Mouse (Mus musculus) lung, postnatal 14 days (tissue): Measurements from ENCODE around the gene Gm13889.
A peak's percentile ranks its signal among the peaks of the same experiment; 100 is the strongest.

Source experiments
- DNase-seq: peaks from one replicate; pipeline ENCODE4 v3.0.0; 2021

Gm13889 gene

GRCm38 (mm10) chr2:93956908-93957784 is at the start of gene Gm13889:
TSS of gene Gm13889 (minus strand) at chr2:93957201.
- DNase-seq: peak; percentile 90

- peak; percentile 95 for DNase-seq
Measured at GRCm38 (mm10) chr2:94002331-94002730, 45.3 kb upstream of the Gm13889 start.

DNA sequence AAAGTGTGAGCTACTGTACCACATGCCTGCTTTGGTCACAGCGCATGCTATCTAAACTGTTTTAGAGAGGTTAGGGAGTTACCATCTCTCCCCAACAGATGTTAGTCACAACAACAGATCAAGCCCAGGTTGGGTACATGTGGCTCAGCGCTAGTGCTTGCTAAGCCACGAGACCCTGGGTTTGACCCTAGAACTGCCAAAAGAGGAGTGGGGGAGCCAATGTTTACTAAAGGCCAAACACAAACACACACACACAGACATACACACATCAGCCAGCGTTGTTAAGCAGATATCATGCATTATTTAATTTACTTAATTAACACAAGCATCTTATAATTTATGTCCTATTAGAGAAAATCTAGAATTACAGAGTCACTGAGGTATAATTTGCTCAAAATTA is 44.9 kb upstream of the Gm13889 start:
- DNase-seq: no peak

GRCm38 (mm10) chr2:94001411-94001810 is 44.4 kb upstream of the Gm13889 start:
- peak; percentile 40 for DNase-seq

DNA sequence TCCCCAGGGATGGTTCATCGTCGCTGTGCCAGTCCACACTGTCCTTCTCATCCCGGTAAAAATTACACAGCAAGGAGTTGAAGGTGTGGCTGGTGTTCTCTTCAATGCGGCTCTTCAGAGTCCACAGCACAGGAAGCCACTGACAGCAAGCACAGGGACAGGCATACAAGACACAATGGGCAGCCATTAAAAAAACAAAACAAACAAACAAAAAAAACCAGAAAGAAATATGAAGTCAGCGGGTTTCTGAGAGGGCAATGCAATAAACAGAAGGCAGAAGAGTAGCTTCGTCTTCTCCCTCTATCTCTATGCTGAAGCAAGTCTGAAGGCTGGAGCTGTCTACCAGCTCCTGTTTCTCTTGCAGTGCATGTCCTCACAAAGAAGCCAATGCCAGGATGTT is 39.3 kb upstream of the Gm13889 start, which contains the start of gene Gm27027:
Gene Gm27027, minus strand, starts transcription at position 101 of the 400 bp plus-strand sequence.
- no peak for DNase-seq

- no peak for DNase-seq
Measured at GRCm38 (mm10) chr2:93992810-93993209, 35.8 kb upstream of the Gm13889 start.

DNA sequence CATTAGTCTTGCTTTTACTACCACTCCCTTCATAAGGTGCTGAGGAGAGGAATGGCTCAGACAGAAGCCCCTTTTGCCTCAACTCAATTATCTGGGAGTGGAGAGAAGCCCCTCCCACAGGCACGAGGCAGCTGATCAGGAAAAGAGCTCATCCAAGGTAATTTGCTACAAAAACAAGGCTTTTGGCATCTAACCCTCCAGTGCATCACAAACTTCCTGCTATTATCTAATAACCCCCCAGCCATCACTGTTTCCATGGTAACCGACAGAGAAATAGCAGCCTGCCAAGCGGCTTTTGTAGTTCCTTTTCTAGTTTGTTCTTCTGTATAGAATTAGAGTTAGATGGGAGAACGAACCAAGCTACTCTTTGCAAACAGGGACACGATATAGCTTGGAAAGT is 35.3 kb upstream of the Gm13889 start:
- DNase-seq: no peak

GRCm38 (mm10) chr2:93991336-93991735 is 34.3 kb upstream of the Gm13889 start:
- no peak for DNase-seq

- no peak for DNase-seq
Measured at GRCm38 (mm10) chr2:93988440-93988839, 31.4 kb upstream of the Gm13889 start.

DNA sequence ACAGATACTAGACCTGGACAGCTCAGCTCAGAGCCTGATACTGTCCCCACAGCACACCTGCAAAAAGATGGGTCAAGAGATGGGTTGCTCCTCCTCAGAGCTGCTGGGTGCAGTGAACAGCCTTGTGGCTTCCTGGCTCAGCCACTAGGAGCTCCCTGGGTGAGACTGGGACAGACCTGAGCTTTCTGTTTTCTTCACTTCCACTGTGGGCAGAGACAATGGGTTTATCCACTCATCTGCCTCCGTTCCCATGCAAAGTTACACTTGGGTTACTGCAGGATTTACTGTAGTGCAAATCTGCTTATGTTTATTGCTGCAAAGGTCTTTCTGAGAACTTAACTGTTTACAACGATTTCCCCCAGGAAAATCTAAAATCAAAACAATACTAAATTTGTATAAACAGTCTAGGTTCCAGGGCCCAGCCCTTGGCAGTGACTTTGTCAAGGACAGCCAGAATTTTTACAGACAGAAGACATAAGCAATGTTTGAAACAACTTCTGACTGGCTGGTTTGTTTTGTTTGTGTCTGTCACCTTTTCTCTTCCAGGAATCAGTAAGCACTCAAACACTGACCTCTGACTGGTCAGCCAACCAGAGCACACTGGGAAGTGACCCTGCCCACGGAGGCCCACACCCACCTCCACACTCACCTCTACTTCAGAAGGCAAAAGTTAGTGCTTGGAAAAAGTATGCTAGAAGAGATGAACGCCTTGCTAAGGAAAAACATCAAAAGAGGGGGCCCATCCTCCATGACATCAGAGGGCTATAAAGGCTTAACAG is 25.6 kb upstream of the Gm13889 start:
- peak; percentile 65 for DNase-seq

GRCm38 (mm10) chr2:93979249-93980120 is 22.5 kb upstream of the Gm13889 start:
- DNase-seq: no peak

DNA sequence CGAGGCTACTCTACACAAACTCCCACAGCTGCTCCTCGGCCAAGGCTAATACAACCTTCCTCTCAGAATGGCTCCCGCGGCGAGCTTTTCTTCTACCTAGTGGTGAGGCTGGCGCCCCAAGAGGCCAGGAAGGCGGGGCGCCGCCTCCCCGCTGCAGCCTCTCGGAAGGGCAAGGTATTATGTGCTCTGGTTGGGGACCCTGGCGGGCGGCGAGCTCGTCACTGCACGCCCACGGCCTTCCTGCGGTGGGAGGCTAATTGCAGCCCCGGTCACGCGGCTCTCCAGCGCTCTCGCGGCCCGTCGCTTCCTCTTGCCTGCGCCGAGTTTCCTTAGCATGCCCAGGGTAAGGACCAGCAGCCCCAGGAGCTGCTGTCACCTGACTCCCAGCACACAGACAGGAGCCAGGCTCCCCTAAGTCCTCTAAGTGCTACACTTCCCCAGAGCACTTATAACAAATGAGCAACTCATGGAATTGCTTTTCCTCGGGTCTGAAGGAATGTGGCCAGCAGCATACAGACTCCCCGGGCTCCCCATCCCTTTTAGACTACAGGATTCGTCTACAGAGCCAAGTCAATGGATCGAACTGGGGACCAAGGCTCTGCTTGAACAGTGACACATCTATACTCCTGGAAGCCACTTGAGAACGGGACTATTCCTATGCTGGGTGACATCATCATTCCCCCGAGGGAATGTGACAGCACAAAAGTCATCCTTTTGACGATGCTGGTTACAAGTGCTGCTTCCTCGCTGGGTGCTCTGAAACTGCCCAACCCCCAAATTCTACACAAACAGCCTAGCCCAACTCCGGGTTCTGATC is 19.6 kb upstream of the Gm13889 start:
- peak; percentile 57 for DNase-seq

- DNase-seq: no peak
Measured at GRCm38 (mm10) chr2:93975526-93976435, 18.8 kb upstream of the Gm13889 start.

DNA sequence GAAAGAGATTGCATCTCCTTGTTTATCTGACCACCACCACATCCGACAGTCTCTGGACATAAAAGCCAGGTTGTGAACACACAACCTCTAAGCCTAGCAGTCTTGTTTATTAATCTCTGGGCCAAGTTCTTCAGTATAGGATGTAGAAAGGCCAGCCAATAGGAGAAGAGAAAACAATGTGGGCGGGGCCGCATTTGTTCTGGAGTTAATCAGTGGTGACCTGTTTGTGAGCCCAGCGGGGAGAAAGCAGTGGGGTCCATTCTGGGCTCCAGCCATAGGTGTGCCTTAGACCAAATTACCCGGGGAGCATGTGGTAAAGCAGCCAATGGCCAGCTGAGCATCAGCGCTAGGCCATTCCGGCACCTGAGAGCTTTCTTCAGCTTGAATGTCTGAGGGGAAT is 18.0 kb upstream of the Gm13889 start:
- no peak for DNase-seq

DNA sequence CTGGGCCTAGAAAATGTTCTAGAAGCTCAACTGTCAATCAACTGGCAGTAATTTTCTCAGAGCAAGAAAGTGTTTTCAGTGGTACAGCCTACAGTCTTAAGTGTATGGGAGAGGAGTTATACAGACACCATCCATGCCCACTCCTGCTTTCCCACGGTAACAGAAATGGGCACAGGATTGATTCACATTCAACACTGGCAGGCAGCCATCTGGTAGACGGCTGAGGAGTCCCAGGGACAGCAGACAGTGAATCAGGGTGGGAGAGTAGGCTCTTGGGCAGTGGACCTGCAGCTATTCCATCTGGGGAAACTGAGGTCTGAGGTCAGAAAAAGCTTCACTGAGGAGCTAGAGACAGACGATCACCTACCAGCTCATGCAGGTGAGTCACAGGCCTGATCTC is 14.6 kb upstream of the Gm13889 start:
- no peak for DNase-seq

DNA sequence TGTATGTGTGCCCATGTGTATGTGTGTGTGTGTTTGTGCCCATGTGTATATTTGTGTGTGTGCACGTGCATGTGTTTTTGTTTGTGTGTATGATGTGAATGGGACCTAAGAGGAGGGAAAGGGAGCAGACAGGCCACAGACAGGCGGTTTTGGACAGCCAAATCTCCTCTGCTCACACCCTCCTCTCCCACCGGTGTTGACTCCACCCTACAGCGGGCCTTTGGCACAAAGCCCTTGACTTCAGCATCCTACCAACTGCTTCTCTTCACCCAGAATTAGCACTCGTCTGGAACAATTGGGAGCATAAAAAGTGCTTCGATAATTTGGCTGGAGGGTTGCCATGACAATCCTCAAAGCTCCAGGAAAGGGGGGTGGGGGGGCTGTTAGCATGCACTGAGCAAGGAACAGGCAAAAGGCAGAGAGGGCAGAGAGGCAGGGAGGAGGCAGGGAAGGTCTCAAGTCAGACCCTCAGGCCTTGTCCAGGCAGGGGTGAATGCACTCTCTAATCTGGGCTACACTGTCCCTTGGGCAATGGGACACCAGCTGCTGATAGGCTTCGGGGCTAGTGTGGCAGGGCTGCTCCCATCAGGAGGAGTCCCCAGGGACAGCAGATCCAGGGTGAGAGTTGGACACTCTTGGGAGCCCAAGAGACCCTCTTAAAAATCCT is 7.6 kb upstream of the Gm13889 start:
- DNase-seq: peak; percentile 60

DNA sequence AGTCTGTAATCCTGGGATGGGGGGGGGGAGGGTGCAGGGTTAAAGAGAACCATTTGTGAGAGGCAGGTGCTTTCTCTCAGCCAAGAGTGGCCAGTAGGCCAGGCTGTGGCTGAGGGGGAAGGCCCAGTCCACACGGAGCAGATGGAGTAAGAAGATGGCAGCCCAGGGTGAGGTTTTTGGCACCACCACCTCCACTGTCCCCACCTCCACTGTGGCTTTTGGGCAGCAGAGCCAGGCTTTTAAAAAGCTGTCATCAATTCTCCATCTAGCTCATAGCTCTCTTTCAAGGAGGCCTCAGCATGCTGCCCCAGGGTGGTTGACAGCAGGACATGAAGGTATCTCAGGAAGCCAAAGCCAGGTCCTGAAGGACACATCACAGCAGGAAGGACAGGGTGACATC is 6.8 kb upstream of the Gm13889 start:
- no peak for DNase-seq

GRCm38 (mm10) chr2:93961716-93962115 is 4.7 kb upstream of the Gm13889 start:
- DNase-seq: no peak

DNA sequence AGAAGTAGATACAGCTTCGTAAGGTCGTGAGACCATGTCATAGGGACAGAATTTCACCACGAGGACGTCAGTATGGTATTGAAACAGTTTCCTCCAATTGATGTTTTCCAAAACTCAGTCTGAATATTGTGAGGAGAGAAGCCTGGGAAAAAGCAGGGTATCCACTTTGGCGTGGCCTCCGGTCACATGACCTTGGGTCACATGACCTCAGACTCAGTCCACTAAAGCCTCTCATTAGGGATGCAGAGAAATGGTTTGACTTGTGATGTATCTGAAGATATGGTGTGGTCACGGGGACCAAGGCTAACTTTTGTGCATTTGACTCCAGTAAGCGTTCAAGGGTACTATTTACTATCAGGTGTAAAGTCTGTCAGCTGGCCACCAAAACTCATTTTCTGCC is 2.3 kb upstream of the Gm13889 start:
- no peak for DNase-seq

DNA sequence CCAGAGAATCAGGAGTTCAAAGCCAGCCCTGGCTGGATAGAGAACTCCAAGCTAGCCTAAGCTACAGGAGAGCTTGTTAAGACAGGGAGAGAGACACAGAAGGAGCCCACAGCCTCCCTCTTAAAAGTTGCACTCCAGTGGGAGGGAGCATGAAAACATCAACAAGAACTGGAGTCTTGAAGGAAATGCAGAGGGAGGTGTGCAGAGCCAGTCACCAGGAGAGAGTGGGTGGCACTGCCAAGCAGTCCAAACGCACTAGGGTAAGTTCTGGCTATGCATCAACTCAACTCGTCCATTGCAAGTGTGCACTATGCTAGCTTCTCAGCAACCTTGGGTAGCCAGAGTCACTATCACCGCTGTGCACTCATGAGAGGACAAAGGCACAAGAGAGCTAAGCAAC is 1.2 kb upstream of the Gm13889 start:
- DNase-seq: no peak
